Mouse (Mus musculus) adrenal gland, postnatal 36 days (tissue): Measurements from ENCODE around the gene 2310057J18Rik. TPM values are rescaled to one million over a fixed set of nuclear protein-coding genes. Genes with fewer than 3 reads are reported as not detected.
"Not testable (repeated sequence)": the region's sequence is repeated elsewhere in the genome, so short reads cannot be mapped to it uniquely, and the experiment has no call there.

Experiments used
- DNase-seq, 2 experiments: peaks; one replicate each; pipeline ENCODE4 v3.0.0; 2021; ENCODE audit warnings: mixed read lengths in 1 of 2
- long read RNA-seq, 2 experiments: library from polyadenylated mRNA; stranded (forward); transcript quantifications; one replicate each; pipeline ENCODE4 v2.0.0; 2021; ENCODE audit warnings: borderline sequencing depth in 2 of 2
- total RNA-seq, 2 experiments: library from RNA; stranded (reverse); gene quantifications; 2 replicates each; pipeline ENCODE4 v1.2.3; 2021

Gene 2310057J18Rik
- total RNA-seq, result not detected
- long read RNA-seq, experiment 1, result 0 reads
- long read RNA-seq, experiment 2, result 0 reads

DNA sequence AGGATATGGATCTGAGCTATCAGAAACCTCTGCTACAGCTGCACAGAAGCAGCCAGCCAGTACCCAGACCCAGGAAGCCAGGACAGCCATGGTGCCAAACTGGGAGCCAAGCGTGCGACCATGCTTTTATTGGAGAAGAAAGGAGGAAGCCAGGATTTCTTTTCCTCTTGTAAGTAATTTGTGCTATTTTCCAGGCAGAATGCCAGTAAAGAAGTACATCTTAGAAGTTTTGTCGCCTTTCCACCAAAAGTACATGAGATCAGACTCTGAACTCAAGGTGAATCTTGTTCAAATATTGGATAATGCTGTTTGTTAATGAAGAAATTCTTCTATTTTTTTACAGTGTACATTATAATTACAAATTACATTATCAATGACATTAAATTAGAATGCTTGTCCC, at the start of gene 2310057J18Rik:
Gene 2310057J18Rik (minus strand): TSS at position 101 of the 400 bp plus-strand sequence.
- DNase-seq, result no peak

DNA sequence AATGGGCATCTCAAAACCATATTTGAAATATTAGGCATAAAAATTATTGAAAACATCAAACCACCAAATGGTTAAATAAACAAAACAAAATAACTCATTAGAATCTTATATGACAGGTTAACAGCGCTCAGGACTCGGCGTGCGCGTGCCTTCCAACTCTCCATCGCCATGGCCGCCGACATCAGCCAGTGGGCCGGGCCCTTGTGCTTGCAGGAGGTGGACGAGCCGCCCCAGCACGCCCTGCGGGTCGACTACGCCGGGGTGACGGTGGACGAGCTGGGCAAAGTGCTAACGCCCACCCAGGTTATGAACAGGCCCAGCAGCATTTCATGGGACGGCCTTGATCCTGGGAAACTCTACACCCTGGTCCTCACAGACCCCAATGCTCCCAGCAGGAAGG, 43.9 kb upstream of the 2310057J18Rik start:
- not testable (repeated sequence) for DNase-seq

DNA sequence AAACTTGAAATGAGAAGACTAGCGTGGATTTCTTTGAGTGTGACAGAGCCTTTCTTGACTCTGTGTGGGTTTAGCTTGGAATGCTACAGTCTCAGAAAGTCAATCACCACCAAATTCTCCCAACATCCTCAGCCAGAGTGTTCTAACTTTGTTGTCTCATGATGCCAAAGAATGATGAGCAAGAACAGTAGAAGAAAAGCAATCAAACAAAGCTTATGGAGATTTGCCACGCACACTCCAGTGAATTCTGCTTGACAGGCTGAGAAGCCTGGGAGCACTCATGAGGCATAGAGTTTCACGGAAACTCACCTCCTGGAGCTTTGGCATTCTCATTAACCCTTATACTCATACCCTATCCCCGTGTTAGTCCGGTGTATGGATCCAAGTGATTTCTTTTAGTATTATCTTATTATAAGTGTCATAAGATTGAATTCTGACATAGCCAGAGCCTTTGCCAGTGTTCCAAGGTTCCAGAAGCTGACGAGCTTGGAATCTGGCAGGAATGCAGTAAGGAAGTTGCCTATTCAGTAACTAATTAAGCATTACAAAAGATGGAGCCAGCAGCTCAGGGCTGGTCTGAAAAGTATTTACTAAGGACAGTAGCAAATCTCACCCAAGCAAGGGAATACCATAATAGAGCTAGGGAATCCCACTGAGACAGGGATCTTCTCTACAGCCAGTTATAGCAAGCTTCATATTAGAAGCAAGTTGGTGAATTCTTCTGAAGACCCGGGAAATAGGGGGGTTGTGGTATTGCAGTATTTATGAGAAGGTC, 33.6 kb upstream of the 2310057J18Rik start:
- DNase-seq, result no peak

DNA sequence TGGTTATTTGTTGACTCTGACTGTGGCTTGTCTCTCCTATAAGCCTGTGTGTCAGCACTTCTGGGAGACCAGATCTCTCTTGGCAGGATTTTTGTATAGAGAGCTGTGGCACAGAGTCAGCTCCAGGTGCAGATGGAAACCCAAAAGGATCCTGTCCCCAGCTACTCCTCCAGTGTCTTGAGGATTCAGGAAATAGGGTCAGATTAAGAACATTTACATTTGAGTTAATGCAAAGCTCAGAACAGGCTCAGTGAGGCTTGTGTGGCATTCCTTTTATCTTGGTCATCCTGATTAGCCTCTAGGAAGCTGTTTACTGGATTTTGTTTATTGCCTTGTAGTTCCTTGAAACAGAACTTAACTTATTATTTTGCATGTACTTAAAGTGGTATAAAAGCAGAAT, 11.7 kb upstream of the 2310057J18Rik start:
- no peak for DNase-seq

DNA sequence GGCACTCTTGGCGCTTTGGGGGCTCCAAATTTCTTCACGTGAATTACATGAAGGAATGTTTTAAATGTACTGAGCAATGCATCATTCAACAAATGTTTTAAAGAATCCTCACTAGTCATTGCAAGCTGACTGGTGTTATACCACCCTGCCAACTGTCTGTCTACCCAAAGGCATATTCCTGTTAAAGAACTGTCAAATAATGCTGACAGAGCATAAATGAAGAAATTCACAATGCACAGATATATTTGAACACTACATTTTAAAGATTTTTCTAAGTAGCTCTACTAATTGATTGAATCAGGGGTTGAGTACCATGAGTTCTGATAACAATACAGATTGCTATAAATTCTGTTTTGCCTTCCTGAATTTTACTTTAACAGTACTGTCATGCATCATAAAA, 2.9 kb upstream of the 2310057J18Rik start:
- DNase-seq, result no peak

DNA sequence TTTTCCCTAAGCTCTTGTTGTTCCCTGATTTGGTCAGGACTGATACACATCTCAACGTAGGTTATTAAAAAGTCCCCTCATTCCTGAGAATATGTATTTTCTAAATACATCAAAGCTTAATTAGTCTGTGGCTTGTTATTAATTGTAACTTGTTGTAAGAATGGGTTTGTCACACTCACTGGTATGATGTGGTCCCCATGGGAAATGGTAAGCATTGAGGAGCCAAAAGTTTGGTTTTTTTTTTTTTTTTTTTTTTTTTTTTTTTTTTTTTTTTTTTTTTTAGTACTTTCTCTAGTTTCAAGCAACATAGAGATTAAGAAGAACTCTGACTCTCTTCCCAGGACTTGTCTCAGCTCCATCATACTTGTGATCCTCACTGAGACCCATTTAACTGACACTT, 17.9 kb downstream of the 2310057J18Rik start:
- DNase-seq, result no peak

DNA sequence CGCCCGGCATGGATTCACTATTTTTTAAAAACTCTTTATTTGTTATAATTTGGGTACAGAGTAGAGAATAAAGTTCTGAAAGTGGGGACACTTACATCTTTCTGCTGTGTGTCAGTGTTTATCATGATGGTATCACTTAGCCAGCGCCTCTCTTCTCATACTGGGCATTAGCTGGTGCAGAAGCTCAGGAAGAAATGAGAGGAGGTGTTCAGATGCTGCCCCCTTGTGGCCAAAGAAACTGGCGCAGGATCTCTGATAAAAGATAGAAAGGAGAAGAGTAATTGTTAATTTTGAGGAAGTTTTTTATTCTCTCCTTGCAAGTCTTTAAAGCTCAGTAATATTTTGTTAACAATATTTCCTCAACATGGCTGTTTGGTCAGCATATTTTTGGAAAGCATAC, 31.0 kb downstream of the 2310057J18Rik start:
- DNase-seq, result peak; percentile 37 to 52

DNA sequence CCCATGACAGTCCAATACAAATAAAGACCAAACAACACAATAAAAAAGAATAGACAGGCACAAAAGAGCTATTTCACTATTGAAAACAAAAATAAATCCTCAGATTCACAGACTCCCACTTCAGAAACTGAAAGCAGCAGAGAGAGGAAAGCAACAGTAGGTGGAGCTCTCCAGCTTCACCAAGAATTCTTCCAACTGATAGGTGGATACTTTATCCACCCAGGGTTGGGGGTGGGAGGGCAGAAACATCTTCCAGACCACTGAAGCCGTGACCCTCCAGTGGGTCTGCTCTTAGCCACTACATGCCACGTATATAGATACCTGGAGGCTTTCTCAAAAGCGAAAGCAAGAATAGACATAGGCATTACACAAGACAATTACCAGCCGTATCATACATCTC, 31.6 kb downstream of the 2310057J18Rik start:
- no peak for DNase-seq

Other genes with a start within 250 kb of the 2310057J18Rik start
- gene Soga3, start 157.5 kb upstream of the 2310057J18Rik start, total RNA-seq, result 1 to 10 TPM; 4.6 to 8.2 TPM
- gene Gm49353, start 212.7 kb upstream of the 2310057J18Rik start, total RNA-seq, result 1 to 10 TPM; 1.1 to 1.3 TPM
- gene 9330159F19Rik, start 225.3 kb upstream of the 2310057J18Rik start, total RNA-seq, result 1 to 10 TPM; 2.5 to 5.7 TPM